In the genomic region with DNA sequence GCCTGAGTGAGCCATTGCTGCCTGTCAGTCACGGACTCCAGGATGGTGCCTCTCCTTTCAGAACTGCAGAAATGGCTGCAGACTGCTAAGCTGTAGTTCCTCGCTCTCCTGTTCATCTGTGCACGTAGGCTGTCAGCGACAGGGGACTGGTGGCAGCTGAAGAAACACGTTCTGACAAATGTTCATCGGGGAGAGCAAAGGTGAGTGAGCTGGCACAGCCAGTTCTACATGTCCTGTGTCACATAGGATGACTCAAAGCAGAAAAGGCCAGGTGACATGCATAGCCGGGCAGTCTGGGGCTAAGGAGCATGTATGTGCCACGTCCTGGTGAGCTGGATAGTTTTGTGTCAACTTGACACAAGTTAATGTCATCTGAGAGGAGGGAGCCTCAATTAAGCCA, we compare ENCODE assay signal across 33 mouse cellular contexts. TPM values are rescaled to one million over a fixed set of nuclear protein-coding genes. Genes with fewer than 3 reads are reported as not detected.
"Had no signal": no experiment of that assay in that cellular context is flagged by ENCODE, and none has a peak within 500 bp of the region (broad histone marks: within the 10 kb centered on the region; RNA-seq: fewer than 3 reads in every experiment).

No protein-coding gene starts in this region.

- H3K27ac ChIP-seq: heart, adult 2 months; heart, embryonic 13.5 days; heart, embryonic 15.5 days; hindbrain, embryonic 13.5 days; hindbrain, embryonic 15.5 days; hindbrain, postnatal 0 days; kidney, embryonic 15.5 days; kidney, postnatal 0 days; limb, embryonic 10.5 days; limb, embryonic 12.5 days had no signal

- H3K4me3 ChIP-seq: heart, adult 2 months; heart, embryonic 13.5 days; heart, embryonic 15.5 days; hindbrain, embryonic 13.5 days; hindbrain, embryonic 15.5 days; kidney, embryonic 15.5 days; limb, embryonic 10.5 days; limb, embryonic 12.5 days had no signal

- DNase-seq: forebrain, postnatal 0 days; gastrocnemius, postnatal 10 days; gastrocnemius, postnatal 25 days; heart, adult 11 months; heart, adult 2 months; heart, postnatal 14 days; heart, postnatal 36 days; kidney, adult 11 months; kidney, adult 2 months; kidney, adult 9 months; kidney, postnatal 14 days; kidney, postnatal 36 days; layer of hippocampus, adult 9-11 months; layer of hippocampus, postnatal 36 days; liver had no signal

RNA-seq across cellular contexts. Expression of a gene that starts 50.4 kb away (rescaled TPM):
- total RNA-seq: gastrocnemius, adult 18-20 months; gastrocnemius, postnatal 25 days; heart, adult 2 months; heart, postnatal 14 days; heart, postnatal 36 days; hematopoietic stem cell, adult 5-6 weeks had no signal
- polyA plus RNA-seq: gonadal fat pad, adult 2 months; heart, embryonic 11.5 days; heart, embryonic 13.5 days; heart, postnatal 0 days; hindbrain, embryonic 11.5 days; intestine, embryonic 14.5 days; intestine, embryonic 16.5 days; large intestine, adult 2 months had no signal
